Mouse (Mus musculus): ENCODE measurements around the gene Ccdc149.

The Ccdc149 gene

DNA sequence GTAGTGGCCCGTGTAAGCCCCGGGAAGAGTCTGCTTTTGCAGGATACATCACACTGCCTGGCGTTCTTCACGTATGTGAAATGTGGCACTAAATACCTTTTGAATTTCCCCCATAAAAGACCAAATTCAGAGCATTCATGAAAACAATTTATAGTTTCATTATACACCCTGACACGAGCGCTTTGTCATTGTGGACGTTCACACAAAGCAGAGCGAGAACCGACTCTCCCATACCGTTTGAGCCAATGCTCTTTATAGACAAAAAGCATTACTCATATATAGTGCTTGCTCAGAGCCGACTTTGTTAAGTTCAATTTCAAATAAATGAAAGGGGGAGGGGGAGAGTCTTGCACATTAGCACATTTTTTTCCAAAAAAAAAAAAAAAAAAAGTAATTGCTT, 31.0 kb downstream of the Ccdc149 start:
- no peak for DNase-seq (ENCODE audit: low spot score in 2 of 2)

DNA sequence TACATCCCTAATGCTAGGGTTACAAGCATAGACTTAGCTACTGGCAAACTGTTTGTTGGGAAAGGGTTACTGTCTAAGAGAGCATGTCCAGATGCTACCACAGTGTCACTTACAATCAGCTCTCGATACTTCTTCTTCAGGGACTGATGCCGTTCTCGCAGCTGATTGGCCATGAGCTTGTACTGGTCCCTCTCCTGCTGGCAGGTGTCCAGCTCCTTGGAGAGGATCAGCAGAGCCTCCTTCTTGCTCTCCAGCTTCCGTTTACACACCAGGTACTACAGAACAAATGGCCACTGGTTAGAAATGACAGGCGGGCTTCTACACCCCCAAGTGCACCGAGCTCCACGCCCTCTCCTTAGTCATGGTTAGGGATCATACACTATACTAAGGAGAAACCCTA, 32.4 kb downstream of the Ccdc149 start:
- no peak for DNase-seq (ENCODE audit: low spot score in 2 of 2)

DNA sequence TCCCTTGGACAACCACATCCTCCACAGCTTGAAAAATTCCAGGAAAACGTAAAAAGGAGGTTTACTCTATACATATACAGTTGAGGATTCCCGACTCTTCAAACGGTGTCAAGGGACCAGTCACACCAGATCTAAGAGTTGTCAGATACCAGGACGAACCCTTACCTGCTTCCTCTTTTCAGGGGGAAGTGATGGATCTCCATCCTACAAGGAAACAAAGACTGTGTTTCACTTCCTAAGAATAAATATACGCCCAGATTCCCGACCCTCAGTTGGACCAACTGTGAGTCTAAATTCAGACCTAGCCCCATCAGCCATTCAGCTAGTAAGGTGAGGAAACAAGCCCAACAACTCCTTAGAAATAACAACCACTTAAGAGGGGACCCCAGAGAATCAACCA, 35.8 kb downstream of the Ccdc149 start:
- DNase-seq (ENCODE audit: low spot score in 2 of 2) = no peak

DNA sequence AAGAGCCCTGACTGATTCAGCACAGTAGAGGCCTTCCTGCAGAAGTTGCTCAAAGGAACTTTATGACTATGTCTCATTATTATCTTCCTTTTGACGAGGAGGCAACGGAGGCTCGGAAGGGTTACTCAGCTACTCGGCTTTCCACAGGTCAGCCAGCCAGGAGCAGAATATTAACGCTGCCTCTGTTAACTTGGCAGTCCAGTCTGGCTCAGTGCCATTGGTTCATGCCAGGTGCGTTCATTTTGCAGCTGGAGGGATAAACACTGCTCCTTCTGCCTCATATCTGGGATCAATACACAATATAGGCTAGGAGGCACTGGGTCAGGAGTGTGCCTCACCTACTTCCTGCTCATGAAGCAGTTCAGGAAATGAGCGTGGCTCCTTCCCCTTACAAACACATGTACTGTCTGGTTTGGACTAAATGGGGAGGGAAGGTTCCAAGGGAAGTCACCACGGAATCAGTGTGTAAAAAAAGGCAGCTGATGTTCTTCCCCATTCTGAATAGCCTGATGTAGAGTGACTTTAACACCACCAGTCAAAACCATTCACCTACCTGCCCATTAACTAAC, 40.0 kb downstream of the Ccdc149 start:
- no peak for DNase-seq (ENCODE audit: low spot score in 2 of 2)

DNA sequence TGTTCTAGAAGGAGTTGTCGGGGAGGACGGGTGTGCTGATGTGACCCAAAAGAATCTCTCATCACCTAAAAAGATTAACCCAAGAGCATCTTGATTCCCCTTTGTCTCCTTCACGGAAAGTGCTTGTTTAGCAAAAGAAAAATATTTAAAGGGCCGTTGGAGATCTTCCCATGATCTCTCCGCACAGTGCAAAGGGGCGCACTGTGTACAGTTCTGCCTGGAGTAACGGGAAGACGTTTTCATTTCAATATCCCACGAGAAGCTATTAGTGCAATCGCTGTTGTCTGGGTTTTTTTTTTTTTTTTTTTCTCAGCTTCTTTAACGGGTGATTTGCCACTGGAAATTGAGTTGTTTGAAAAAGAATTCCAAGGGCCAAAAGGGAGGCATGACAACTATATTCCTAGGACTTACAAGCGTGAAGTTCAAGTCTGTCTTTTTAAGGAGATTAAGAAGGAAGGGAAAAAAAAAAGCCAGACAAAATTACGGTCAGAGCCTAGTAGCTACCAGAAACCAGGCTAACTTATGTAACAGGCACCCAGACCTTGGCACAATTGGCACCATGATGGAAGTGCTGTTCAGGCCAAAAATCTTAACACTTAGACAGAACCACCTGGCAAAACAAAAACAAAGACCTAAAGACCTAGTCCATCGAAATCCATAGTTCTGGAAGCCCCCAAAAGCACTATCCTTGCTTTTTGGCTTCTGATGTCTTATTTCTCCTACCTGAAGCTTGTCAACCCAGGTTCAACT, 41.4 kb downstream of the Ccdc149 start:
- no peak for DNase-seq (ENCODE audit: low spot score in 2 of 2)

DNA sequence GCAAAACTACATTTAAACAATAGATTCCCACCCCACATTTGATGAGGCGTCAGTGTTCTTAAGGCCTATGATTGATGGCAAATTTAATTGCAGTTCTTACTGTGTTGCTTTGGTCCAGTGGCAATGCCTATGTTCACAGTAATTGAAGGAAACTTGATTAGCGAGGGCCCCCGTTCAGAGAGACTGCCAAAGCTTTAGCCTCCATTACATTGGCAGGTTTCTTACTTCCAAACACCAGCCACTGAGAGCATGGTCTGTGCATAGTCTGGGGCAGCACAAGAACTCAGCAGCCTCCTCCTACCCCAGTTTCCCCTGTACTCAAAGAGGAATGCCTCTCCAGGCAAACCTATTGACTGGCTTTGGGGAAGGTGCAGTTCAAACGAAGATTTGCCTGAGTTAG, 42.7 kb downstream of the Ccdc149 start:
- no peak for DNase-seq (ENCODE audit: low spot score in 2 of 2)

DNA sequence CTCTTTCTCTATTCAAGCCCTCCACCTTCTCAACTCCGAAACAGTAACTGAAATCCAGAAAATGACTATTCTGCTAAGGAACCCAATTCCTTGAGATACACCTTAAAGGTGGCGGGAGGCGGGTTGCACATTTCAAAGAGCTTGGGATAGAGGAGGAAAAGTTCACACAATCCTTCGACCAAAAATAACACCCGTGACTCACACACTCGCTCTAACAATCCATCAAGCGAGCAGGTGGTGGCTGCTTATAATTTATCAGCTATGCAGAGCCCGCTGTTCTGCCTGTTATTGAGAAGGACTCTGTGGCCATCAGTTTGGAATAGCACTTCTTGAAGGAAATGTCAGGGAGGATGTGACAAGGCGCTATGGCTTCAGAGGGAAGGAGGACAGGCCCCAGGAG, 45.5 kb downstream of the Ccdc149 start:
- DNase-seq (ENCODE audit: low spot score in 2 of 2) = no peak

DNA sequence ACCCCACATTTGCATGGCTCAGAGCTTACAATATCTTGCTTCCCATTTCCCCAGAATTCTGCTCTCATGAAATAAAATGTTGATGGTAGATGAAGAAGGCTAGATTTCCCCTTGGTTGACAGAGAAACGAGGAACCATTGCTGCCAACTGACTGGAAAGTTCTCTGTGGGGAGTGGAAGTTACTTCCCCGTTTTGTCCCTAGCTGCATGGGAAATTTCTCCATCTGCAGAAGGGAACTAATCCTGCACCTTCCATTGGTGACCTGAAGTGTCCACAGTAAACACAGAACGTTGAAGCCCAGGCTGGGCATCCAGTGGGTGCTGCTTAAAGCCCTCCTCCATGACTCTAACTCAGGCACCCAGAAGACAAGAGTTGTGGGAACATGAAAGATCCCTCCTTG, 47.4 kb downstream of the Ccdc149 start:
- no peak for DNase-seq (ENCODE audit: low spot score in 2 of 2)

DNA sequence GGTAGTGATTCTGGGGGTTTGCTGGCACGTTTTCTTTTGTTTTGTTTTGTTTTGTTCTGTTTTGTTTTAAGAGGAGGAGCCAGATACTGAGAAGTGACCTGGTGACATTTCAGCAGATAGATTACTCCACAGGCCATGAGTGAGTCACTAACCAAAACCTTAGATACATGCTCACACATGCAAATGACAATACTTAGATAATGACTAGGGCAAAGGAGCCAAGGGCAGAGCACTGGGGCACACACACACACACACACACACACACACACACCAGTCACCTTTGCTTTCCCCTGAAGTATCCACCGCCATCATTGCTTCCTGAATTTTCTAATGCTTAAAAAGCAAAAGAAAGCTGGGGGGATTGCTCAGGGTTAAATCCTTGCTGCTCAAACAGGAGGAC, 54.8 kb downstream of the Ccdc149 start:
- DNase-seq (ENCODE audit: low spot score in 2 of 2) = no peak

DNA sequence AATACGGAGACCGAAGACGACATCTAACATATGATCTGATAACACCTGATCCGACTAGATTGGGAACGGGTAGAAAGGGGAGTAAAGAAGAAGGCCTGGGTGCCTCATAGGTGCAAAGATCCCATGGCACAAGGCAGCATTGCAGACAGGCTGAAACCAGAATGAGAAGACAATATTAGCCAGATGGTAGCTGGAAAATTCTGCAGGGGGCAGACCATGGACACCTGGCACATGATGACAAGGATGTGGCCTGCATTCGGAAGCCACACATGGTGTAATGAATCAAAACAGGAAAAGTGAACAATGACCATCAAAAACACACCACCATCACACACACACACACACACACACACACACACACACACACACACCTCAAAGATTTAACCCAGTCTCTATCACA, 55.4 kb downstream of the Ccdc149 start:
- DNase-seq (ENCODE audit: low spot score in 2 of 2) = no peak

DNA sequence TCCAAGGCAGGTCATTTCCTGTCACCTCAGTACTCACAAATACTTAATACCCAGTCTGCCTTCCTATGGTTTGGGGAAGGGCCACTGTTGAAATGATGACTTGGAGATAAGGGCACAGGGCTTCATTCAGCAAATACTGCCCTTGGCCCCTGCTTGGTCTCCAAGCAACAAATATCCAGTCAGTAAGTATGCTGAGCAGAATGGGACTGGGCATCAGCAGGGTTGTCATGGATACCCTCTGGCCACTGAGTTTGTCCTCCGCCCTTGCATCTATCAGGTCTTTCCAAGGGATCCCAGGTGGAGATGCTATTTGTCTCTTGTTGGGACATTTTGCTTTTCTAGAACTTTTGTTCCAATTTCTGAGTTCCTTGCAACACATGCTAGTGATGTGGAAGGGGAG, 56.1 kb downstream of the Ccdc149 start:
- DNase-seq (ENCODE audit: low spot score in 2 of 2) = no peak

DNA sequence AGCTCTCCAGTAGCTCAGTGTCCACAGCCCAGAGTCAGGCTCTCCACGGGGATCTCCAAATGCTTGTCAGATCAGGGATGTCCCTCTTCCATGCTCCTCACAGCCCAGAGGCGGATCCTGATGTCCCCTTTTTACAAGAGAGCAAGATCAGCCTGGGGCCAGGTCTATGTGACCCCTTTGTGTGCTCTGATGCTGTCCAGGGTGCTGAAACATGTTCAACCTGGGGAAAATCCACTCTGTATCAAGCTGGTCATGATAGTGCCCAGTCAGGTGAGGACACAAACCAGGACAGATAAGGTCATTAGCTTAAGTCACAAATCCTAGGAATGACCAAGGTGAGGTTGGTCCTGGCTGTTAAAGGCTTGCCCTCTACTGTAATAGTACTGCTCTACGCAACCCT, 59.8 kb downstream of the Ccdc149 start:
- no peak for DNase-seq (ENCODE audit: low spot score in 2 of 2)

DNA sequence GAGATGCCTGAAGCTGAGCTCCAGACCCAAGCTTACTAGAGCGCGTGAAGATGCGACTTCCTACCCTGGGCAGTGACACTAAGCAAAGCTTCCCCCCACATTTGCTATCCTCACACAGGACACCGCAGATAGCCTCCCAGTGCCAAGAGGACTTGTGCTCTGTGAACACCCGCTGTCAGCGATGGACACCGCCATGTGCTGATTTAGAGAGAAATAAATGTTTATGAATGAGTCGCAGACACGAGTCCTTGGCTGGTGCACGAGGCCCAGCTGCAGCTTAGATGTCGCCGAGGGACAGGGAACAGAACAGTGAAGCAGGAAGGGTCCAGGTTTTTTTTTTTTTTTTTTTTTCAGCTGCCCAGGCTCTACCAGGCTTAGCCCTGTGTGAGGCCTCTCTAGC, 61.1 kb downstream of the Ccdc149 start:
- DNase-seq (ENCODE audit: low spot score in 2 of 2) = no peak

DNA sequence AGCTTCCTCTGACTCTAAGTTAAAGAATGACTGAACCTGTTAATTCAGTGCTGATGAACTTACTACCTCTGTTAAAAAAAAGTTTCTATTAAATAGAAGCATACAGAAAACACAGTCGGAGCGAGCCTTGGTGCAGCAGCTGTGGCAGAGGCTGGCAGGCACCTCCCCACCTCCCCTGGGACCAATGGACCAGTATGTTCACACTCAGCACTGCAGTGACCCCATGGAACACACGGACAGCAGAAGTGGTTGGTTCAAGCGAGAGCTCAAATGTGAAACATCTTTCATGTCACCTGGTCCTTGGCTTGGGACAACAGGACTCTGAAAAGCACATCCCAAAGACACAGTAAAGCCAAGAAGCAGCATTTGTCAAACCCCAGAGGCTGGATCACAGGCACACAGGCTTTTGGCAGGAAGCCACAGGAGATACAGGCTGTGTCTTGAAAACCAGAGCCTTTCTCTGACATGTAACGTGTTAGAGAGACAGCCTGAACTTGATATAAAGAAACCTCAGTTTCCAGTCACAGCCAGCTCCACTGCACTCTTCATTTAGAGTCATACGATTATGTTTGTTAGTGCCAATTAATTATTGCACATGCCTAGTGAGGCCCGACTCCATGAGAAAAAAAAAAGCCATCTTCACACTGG, 62.5 kb downstream of the Ccdc149 start:
- DNase-seq (ENCODE audit: low spot score in 2 of 2) = no peak

DNA sequence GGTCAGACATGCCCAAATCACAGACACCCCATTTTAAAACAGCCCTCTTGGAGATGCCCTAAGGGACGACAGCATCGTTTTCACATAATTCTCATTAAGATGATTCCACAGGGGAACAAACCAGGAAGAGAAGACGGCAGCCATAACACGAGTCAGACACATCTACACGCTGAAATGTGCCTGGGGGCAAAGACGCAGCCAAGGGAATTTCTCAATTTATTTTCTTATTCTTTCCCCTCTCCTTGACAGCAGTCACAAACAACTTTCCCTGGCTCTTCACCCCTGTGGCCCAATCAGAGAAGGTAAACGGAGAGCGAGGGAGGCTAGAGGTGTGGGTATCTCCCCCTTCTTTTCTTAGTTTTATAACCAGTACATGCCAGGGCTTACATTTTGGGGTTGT, 66.9 kb downstream of the Ccdc149 start:
- no peak for DNase-seq (ENCODE audit: low spot score in 2 of 2)

DNA sequence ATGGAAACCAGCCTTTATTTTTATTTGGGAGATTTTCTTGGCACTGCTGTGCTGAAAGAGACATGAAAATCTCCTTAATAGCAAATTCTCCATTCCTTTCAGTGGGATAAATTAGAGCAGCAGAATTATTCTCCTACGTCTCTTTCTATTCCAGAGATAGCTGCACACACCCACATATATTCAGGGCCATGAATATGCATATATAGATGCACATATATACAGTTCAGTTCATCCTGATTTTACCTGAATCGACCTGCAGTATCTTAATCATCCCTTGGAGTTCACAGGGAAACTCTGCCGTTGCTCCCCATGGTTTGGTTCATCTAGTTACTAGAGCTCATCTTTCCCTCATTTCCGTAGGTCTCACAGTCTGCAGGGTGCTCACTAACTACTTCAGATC, 77.6 kb downstream of the Ccdc149 start:
- DNase-seq (ENCODE audit: low spot score in 2 of 2) = no peak

DNA sequence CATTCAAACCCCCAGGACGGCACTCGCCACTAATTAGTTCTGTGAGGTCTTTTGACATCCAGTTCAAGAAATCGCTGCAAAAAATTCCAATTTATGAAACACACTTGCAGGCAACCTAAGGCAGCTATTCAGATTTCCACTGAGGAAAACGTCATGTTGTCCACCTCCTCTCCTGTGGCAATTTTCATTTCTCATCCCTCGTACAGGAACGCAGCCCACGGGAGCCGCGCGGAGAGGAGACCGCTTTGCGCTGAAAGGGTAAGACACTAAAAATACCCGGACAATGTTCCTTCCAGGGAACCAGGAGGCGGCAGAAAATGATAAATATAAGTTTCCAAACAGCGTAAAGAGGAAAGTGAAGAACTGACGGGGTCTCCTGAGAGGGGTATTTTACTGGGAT, 79.8 kb downstream of the Ccdc149 start:
- no peak for DNase-seq (ENCODE audit: low spot score in 2 of 2)

DNA sequence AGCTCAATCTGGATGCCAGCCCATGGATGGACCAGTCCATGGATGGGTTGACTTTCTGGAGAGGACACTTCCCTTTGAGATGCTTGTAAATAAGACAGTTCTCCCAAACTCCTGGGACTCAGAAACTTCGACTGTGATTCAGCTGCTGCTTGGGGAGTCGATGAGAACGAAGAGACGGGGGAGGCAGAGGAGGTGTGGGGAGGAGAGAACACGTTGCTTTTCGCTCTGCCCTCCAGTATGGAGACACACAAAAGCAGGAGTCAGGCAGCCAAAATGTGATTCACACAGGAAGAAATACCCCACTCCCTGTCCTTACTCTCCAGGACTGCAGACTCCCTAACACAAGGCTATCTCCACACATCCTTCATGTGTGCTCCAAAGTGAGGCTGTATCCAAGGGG, 80.9 kb downstream of the Ccdc149 start:
- no peak for DNase-seq (ENCODE audit: low spot score in 2 of 2)

DNA sequence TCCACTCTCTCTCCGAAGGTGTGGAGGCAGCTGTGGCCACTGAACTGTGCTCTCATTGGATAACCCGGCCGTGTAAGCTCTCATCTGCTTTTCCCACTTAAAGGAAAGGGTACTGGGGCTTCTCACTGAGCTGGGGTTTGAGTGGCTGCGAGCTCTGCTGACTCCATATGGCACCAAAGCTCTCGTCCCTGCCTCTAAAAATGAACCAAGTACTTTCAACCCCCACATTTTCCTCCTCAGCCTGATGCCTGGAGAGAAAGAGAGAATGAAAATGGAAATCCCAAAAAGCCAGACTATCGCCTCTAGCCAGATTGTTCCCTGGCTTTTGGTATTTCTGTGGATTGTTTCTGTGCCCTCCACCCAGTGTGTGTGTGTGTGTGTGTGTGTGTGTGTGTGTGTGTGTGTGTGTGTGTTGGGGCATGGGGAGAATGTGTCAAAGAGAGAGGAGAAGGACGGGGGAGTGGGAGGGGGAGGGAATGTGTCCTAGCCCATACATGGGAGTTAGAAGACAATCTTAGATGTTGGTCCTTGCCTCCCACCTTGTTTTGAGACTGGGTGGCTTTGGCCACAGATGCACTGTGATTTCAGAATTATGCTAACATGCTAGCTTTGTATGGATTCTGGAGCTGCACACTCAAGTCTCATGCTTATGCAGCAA, 83.1 kb downstream of the Ccdc149 start:
- DNase-seq (ENCODE audit: low spot score in 2 of 2) = no peak

DNA sequence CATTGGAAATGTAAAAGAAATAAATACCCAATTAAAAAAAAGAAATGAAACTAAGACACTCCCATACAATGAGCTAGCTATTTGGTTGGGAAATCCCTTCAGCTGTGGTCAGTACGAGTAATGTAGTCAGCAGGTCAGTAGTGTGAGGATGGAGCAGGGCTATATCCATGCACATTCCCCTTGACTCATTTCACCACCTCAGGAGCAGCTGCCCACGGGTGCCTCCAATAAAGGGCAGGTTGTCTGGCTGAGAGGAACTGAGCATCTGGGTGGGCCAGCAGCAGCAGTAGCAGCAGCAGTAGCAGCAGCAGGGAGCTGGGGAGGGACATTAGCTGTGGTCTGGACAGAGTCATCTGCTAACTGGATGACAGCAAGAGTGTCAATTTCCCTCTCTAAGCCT, 85.3 kb downstream of the Ccdc149 start:
- no peak for DNase-seq (ENCODE audit: low spot score in 2 of 2)

DNA sequence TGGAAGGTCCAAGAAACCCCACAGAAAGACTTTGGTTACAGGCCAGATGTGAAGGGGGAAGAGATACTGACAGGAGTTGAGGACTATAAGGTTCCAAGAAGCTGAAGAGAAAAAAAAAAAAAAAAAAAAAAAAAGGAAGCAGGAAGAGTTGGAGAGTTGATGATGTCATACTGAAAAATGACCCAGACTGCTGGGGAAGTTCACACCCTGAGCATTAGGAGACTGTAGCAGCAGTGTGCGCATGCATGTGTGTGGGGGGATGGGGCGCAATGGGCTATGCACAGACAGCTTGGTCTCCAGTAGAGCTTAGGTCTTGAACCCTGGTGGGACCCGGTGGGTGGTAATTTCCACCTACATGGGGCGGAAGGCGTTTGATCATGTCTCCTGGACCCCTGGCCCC, 87.6 kb downstream of the Ccdc149 start:
- no peak for DNase-seq (ENCODE audit: low spot score in 2 of 2)

DNA sequence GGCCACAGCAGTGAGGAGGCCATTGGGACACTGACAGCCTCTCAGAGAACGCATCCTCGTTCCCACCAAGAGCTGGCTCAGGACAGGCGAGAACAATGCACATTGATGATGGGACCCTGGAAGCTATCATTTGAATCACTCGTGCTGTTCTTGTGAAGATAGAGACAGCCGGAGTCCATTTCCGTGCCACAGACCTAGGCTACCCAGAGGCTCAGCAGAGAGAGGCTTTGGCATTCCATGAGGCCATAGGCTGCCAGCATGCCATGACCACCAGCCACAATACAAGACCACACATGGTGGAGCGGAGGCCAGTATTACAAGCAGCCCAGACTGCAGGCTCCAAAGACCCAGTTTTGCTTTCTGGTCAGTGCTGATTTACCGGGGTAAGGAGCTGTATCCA, 88.5 kb downstream of the Ccdc149 start:
- DNase-seq (ENCODE audit: low spot score in 2 of 2) = no peak

DNA sequence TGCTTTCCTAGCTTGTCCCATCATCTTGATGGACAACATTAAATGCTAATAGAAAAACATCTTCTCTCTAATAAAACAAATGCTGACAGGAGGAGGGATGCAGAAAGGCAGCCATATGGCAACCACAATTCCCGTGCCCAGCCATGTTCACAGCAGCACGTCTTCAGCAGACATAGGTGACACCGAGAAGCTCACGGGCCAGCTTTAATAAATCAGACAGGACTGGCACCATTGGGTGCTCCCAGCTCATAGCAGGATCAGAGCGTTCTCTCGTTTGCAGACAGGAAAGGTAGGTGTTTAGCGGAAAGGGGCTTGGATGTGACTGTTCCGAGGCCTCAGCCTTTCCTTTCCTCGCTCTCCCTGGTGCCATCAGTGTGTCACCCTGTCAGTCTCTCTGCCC, 95.5 kb downstream of the Ccdc149 start:
- no peak for DNase-seq (ENCODE audit: low spot score in 2 of 2)
